Mouse (Mus musculus) small intestine, adult 2 months (tissue): ENCODE results near the gene Gale. TPM values are rescaled to one million over a fixed set of nuclear protein-coding genes. Genes with fewer than 3 reads are reported as not detected.
"Not testable (repeated sequence)": the region's sequence is repeated elsewhere in the genome, so short reads cannot be mapped to it uniquely, and the experiment has no call there.

Experiments
- H3K27ac ChIP-seq: fragments of 200-500 bp; 2 replicates; pipeline ENCODE4 v1.5.1; 2012; ENCODE audit warnings: low read depth, low read length, control low read depth, inconsistent platforms; ENCODE audit not compliant: insufficient read depth
- H3K27me3 ChIP-seq: fragments of 200-500 bp; 2 replicates; pipeline ENCODE4 v1.6.1; 2012; ENCODE audit warnings: mild to moderate bottlenecking, moderate library complexity, low read length, inconsistent platforms; ENCODE audit not compliant: control insufficient read depth, insufficient read depth
- H3K36me3 ChIP-seq: fragments of 200-500 bp; 2 replicates; pipeline ENCODE4 v1.6.1; 2012; ENCODE audit warnings: mild to moderate bottlenecking, low read length, control low read depth, inconsistent platforms; ENCODE audit not compliant: control insufficient read depth, insufficient read depth
- H3K4me1 ChIP-seq: fragments of 200-500 bp; 2 replicates; pipeline ENCODE4 v1.6.1; 2012; ENCODE audit warnings: low read length, inconsistent platforms, mixed read lengths; ENCODE audit not compliant: control insufficient read depth, insufficient read depth, insufficient read length
- H3K4me3 ChIP-seq: fragments of 200-500 bp; 2 replicates; pipeline ENCODE4 v1.5.1; 2012; ENCODE audit warnings: low read depth, mild to moderate bottlenecking, control low read depth, inconsistent platforms, low read length, moderate library complexity
- CTCF ChIP-seq: fragments of 200-500 bp; IDR thresholded peaks from 2 replicates; pipeline ENCODE4 v1.5.1; 2012; ENCODE audit warnings: low read depth, mild to moderate bottlenecking, control low read depth, inconsistent platforms, low read length, moderate library complexity, mixed read lengths; ENCODE audit not compliant: insufficient replicate concordance, insufficient read length; ENCODE audit errors: extremely low read depth
- POLR2A ChIP-seq: fragments of 200-500 bp; IDR thresholded peaks from 2 replicates; pipeline ENCODE4 v1.6.1; 2012; ENCODE audit warnings: low read depth, mild to moderate bottlenecking, control low read depth, inconsistent platforms, low read length, moderate library complexity
- WGBS: fragments of 180-500 bp; shearing (Covaris S2); methylation state at CpG from one replicate; pipeline ENCODE4 v1.1.7; 2018; 5-methylcytosine and 5-hydroxymethylcytosine counted together
- polyA plus RNA-seq: library from polyadenylated mRNA; depleted of rRNA; stranded (reverse); fragments of >200 nt; gene quantifications from 2 replicates; pipeline ENCODE4 v1.2.3, GENCODE M21; 2012

The Gale gene
- polyA plus RNA-seq, 1 experiment, result 163 TPM

GRCm38 (mm10) chr4:135970585-135970984, 7.1 kb downstream of the Gale start:
- Histone ChIP-seq H3K27ac (no peak overlapping the region), H3K27me3 (no peaks in the 10 kb centered on the region), H3K4me1 (peaks cover 18% of the 10 kb centered on the region), H3K36me3 (peaks cover 54% of the 10 kb centered on the region), H3K4me3 (no peak overlapping the region)
- 90% methylated on average over 11 of the region's 11 CpGs for WGBS
- TF ChIP-seq POLR2A (no peak), CTCF (no peak)

GRCm38 (mm10) chr4:135971805-135972555, 8.5 kb downstream of the Gale start:
- Histone ChIP-seq H3K4me3 (peak overlapping the region; percentile 81), H3K27me3 (no peaks in the 10 kb centered on the region), H3K27ac (no peak overlapping the region), H3K4me1 (peaks cover 18% of the 10 kb centered on the region), H3K36me3 (peaks cover 55% of the 10 kb centered on the region)
- 1% methylated on average over 35 of the region's 35 CpGs for WGBS
- no peak for TF ChIP-seq POLR2A
- TF ChIP-seq CTCF, result no peak

- Histone ChIP-seq H3K36me3 (peaks cover 52% of the 10 kb centered on the region), H3K27me3 (no peaks in the 10 kb centered on the region), H3K4me3 (peak within 1 kb of the TSS; percentile 81), H3K4me1 (peaks cover 18% of the 10 kb centered on the region), H3K27ac (peak within 1 kb of the TSS; percentile 80)
- TF ChIP-seq POLR2A (peak; percentile 61; the same call in 1 of the 2 replicates), CTCF (no peak)
- WGBS, result under 1% methylated on average over 19 of the region's 19 CpGs
These were observed 9.0 kb downstream of the Gale start, which contains the start of gene Lypla2 for GRCm38 (mm10) chr4:135972556-135972906. TSS of gene Lypla2 (minus strand) at chr4:135972626.

DNA sequence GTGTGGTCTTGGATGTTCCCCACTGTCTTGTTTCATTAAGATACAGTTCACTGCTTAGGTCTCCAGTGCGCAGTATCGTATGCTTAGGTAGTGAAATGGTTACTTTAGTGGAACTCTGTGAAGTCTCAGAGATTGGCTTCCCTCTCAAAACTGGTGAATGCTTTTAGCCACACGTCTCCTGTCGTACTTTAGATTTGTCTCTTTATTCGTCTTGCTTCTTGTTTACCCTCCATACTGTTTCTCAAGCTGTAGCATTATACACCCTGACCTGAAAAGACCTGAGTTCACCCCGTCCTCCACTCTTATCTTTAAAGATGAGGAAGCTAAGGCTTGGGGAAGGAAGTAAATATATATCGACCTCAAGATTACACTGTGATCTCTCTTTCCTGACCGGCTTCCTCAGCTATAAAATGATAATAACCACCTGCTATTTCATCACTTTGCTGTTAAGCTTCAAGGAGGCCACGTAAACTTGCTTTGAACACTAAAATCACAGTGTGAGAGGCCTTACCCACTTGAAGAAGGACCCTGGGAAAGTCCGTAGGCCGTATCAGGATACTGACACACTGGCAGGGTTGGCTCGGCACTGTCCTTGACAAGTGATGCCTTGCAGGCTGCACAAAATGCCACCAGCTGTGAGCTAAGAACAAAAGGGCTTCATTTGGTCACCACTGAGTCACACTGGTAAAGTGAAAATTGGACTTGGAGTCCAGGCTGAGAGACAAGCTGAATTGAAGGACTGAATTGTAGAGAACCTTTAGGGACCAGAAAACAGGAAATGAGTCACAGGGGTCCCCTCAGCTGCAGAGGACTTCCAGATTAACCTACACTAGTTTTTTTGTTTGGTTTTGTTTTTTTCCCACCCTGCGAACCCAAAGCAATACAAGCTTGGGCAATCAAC, 9.6 kb downstream of the Gale start:
- no peak for TF ChIP-seq CTCF
- TF ChIP-seq POLR2A, result no peak
- WGBS, result 21% methylated on average over 13 of the region's 13 CpGs
- no peaks in the 10 kb centered on the region for H3K27me3 ChIP-seq
- peak overlapping the region; percentile 81 for H3K4me3 ChIP-seq
- peak overlapping the region; percentile 80 for H3K27ac ChIP-seq
- peaks cover 18% of the 10 kb centered on the region for H3K4me1 ChIP-seq
- peaks cover 48% of the 10 kb centered on the region for H3K36me3 ChIP-seq

GRCm38 (mm10) chr4:135976146-135976545, 12.6 kb downstream of the Gale start:
- H3K36me3 ChIP-seq, result peaks cover 31% of the 10 kb centered on the region
- H3K4me3 ChIP-seq, result no peak overlapping the region
- no peaks in the 10 kb centered on the region for H3K27me3 ChIP-seq
- H3K27ac ChIP-seq, result no peak overlapping the region
- WGBS, result 94% methylated on average over 12 of the region's 12 CpGs
- TF ChIP-seq POLR2A, result no peak
- TF ChIP-seq CTCF, result no peak
- peaks cover 22% of the 10 kb centered on the region for H3K4me1 ChIP-seq

GRCm38 (mm10) chr4:135980223-135980622, 16.7 kb downstream of the Gale start:
- WGBS, result 89% methylated on average over 5 of the region's 5 CpGs
- H3K4me1 ChIP-seq, H3K27me3 ChIP-seq, H3K27ac ChIP-seq, H3K4me3 ChIP-seq: not testable (repeated sequence)
- H3K36me3 ChIP-seq, result peaks cover 36% of the 10 kb centered on the region

- H3K27me3 ChIP-seq, result no peaks in the 10 kb centered on the region
- no peak overlapping the region for H3K4me3 ChIP-seq
- peaks cover 24% of the 10 kb centered on the region for H3K36me3 ChIP-seq
- H3K27ac ChIP-seq, result peak overlapping the region; percentile 21; the same call in 1 of the 2 replicates
- H3K4me1 ChIP-seq, result peaks cover 14% of the 10 kb centered on the region
- 35% methylated on average over 7 of the region's 7 CpGs for WGBS
- no peak for TF ChIP-seq CTCF
- TF ChIP-seq POLR2A, result no peak
These were observed 18.1 kb downstream of the Gale start for GRCm38 (mm10) chr4:135981524-135982063.
